Mouse (Mus musculus) spleen, adult 18-20 months (tissue): ENCODE results near the gene Add3.

ENCODE experiments used
- DNase-seq, 2 experiments: peaks; one replicate each; pipeline ENCODE4 v3.0.0; 2022; ENCODE audit warnings: mixed read lengths in 2 of 2

The Add3 gene

DNA sequence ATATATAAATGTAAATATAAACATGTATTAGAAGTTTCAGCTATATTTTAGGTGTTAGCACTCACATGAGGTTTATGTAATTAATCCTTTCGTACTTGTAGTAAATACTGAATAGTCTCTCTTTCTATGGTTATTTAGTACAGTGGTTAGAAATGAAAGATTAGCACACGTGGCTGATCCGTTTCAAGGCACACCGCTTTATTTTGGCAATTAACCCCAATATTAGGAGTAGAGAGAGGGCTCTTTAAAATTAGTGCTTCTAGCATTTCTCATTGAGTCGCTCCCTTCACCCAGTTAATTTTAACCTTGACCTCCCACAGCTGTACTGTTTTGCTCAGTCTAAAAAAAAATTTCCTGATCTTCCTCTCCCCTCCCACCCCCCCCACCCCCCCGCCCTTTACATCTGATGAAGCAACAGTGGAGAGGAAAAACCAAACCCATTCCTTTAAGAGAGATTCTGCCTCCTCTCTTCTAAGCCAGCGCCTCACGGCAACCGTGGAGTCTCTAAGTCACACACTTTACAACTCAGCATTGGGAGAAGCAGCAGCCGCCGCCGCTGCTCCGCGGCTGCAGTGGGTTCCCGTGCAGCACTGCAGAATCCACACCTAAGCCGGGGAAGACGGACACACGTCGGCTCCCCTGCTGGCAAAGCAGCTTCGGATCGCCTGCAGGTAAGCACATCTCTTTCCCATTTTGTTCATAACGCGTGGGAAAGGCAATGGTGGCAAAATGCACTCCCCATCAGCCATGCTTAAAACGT, at the start of gene Add3:
TSS of gene Add3 (plus strand) at position 400 of the 760 bp plus-strand sequence.
- DNase-seq, result peak; percentile 36 to 49

DNA sequence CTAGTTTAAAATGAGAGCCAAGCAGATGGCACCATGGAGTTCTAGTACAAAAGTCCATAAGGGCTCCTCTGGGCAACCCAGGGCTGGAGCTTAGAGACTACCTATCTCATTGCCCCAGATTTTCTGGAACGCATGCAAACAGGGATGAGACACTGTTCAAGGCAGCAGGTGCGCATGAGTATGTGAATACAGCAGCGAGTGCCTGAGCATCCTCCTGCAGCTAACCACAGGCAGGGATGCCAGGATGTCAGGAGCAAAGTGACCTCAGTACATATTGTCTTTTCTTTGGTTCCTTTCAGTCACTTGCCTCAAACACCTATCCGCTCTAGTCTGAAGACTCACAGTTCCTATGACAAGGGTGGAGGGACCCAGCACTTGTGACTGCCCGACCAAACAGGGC, 49.6 kb upstream of the Add3 start:
- no peak for DNase-seq

DNA sequence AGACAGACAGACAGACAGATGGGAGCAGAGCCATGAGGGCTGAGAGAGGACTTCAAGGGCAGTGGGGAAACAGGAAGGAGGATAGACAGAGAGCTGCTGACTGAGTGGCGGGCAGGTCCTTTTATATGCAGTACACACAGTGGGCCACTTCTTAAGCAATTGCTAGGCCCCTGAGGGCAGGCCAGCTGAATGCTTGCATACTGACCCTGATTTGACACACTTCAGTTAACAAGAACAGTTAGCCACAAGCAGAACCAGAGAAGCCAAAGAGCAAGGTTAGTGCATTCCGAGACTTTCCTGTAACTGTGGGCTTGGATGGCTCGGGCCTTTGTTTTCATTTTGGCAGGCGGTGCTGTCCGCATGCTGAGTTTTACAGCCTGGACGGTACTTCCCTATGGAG, 48.0 kb upstream of the Add3 start:
- DNase-seq, result no peak

DNA sequence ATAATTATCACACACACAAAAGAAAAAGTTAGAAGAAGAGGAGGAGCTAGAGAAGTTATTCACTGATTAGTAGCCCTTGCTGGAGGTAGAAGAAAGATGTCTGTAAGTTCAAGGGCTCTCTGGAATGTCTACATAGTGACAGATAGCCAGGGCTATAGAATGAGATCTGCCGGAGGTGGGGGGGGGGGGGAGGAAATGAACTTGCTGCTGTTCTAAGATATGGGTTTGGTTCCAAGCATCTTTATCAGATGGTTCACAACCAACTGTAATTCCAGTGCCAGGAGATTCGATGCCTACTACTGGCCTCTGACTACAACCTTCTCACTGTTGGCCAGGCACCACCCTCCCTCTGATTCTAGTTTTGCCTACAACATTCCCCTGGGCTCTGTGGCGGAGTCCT, 46.9 kb upstream of the Add3 start:
- DNase-seq, result no peak

DNA sequence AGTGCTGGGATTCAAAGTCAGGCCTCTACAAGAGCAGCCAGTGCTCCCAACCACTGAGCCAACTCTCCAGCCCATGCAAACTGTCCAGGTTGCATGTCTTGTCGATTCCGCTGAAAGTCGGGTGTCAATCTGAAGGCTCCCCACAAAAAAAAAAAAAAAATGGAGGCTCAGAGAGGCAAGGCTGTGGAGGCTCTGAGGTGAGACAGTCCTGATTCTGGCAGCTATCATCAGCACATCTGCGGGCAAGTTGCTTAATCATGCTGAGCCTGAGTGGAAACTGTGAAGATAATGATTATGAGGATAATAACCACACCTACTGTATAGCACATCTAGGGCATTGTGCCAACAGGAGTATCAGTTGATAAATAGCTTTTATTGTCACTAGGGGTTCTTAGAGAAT, 45.6 kb upstream of the Add3 start:
- DNase-seq, result no peak

DNA sequence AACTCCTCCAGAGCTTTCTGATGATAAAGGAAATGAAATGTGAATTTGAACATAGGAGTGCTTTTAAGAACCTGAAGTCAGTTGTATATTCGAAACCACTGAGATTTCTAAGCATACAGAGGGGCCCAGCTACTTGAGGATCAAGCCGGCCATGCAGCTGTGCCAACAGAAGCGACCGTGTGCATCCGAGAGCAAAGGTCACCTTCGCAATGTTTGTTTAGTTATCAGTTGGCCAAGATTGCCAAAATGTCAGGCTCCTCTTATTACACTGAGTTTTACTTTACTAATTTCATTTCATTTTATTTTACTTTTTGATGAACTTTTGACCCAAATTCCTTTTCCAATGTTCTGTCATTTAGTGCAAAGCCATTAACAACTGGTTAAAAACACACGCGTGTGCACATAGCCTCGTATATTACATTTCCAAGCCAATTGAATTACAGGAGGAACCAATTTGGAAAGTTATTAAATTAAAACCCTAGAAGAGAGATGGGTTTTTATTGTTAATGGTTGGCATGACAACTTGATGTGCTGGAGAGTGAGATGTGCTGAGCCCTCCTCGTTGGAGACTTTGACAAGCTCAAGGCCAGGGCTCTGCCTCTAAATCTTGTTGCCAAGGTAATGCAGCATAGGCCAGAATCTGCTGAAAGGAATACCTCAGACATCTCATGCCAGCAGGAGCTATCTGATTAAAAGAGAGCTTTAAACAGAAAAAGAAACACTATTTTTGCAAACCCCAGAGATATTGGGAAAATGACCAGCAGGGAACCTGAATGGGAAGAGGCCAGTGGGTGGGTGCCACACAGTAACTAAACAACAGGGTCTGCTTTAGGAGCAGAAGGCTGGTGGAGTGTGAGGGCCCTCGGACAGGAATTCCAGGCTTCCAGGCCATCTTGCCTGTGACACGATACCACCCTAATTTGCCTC, 38.6 kb upstream of the Add3 start:
- DNase-seq, result no peak

DNA sequence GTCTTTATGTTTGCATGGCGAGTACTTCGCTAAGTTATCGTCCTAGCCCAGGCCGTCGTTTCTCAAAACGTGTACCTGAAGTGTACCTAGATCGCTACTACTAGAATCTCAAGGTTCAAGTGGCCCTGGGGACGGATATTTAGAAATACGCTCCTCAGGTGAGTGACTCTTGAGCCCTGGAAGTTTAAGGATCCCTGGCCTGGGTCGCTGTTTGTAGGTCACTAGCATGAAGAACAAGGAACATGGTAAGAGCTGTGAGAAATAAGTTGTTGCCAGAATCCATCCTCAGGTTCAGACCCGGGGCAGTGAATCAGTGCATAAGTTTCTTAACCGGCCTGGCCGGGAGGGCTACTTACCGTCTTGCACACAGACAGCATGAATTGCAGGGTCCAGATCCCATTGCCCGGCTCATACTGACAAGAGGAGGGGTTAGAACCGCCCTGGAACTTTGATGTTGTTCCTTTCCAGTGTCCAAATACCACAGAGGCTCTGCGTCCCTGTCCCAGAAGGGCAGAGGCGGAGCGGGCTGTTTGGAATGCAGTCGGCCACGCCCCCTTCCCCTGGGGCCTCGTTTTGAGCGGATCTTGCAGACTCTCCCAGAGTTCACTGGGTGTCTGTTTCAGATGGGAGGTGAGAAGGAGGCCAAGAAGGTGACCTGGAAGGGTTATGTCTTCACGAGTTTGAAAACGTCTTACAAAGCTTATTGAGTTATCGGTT, 34.7 kb upstream of the Add3 start:
- DNase-seq, result no peak

DNA sequence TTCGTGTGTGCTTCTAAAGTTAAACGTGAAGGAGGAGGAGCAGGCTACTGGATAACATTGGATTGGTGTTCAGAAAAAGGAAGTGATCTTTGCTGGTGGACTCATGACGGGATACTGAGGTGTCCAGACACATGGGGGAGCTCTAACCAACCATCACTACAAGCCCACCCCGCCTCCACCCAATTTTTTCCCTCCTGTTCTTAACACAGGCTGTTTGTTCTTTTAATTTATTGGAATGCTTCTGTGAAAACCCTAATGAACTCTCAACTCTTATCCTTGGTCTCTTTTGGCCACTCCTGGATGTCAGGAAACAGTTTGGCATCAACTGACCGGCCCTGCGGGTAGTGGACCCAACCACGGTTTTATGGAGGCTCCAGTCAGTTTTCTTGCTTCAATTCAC, 33.3 kb upstream of the Add3 start:
- peak; percentile 31 to 53 for DNase-seq

DNA sequence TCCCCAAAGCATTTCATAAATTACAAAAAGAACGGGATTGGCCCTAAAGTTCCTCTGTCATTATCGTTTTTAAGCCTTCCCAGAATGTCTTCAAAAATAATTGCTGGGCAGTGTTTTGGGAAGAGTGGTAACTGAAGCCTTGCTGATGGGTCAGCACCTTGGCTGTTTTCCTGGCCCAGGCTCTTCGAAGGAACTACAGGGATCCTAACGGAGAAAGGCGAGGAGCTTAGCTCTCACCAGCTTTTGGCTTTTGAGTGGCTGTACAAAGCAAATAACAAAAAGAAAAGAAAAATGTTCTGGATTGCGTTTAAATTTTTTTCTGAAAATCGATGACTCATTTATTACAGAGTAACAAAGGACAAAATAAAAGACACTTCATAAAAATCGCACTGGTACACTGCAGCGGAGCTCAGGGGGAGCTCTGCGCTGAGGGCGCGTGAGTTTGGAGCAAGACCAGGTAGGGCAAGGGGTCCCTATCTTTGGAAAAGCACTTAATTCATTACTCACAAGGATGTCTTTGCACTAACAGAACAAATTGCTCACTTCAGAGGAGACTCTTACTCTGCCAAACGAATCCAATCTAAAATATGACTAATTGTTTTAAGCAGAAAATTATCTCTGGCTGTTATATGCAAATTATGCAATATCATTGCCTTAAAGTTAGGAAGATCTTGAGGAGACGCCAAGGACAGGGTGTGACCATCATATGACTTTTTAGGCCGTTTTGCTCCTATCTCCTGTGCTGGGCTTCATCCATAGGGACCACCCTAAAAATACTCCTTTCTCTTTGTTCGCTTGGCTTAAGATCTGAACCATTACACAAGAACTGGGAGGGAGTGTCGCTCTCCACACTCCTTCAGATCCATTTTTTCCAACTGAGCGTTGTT, 32.6 kb upstream of the Add3 start:
- DNase-seq, result no peak

DNA sequence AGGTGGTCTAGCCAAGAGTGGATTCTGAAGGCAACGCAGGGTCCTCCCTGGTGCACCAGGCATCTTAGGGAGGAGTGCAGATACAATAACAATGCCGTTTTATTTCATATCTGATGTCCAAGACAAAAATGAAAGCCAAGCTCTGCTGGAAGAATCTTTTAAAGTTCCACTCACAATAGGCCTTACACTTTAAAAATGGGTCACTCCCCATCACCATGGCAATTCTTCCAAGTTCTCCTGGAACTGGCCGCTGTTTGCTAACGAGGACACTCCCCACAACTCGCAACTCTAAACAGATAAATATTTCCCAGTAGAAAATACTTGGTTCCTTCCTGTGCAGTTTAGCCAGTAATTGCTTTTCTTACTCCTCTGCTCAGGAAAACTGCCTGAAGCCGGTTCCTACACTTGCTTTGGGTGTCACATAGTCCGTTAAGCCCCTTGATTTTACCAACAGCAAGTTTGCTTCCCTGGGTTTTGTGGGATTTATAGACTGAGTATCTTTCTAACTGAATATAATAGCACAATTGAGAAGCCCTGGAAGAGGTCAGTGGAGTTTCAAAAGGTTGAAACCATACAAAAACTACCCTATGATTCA, 28.1 kb upstream of the Add3 start:
- DNase-seq, result no peak

DNA sequence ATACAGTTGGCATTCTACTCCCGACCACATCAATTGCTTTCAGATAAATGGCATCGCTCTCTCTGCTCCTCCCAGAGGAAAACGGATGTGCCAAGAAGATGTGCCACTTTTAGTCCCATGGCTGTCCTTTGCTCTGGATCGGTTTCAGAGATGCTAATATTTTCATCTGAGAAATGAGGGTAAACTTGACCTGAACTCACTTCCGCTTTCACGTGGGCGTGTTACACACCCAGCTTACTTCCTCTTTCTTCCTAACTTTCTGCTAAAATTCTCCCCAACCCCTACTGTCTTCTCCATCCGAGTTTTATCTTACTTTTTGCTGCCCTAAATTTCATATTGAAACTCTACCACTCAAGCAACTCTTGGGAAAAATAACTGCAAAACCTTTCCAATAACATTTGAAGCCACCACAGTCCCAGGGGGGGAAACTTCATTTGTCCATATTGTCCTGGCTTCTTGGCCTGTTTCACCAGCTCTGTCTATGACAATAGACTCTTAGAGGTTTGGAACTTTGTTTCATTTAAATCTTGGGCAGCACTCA, 20.9 kb upstream of the Add3 start:
- DNase-seq, result peak; percentile 21 to 52

DNA sequence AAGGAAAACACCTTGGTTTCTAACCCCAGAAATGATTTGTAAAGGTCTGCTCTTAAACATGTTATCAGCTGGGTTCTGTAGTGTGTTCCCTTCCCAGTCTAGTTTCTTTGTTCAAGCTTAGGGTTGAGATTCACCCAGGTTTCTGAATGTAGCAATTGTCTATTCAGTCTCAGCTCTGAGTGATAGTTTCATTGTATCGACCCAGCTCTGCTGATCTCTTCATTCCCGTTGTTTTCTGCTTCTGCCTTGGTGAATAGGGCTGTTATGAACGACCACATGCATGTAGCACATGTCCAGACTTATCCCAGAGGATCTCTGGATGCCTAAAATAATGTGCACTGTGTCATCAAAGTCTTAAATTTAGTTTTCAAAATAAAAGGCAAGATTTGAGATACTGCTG, 19.8 kb upstream of the Add3 start:
- DNase-seq, result no peak

DNA sequence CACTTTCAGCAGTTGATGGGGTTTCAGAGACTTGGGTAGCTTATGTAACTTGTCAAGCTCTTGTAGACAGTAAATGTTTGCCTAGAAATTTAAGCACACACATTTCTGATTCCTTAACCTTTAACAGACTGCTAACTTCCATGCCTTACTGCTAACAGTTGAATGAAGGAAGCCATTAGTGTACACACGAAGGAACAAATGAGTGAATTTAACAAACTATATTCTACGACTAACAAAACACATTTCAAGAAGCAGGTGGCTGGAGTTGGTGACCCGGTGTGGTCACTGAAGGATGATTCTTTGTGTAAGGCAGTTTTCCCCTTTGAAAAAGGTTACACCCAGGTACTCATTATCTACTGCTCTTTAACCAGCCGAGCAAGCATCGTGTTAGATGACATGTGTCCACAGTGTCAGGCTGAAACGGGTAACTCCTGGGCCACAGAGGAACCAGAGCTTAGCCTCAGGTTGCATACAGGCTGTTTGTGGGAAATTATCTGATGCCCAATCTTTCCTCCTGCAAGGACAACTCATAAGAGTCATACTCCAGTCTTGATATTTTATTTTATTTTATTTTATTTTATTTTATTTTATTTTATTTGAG, 17.5 kb upstream of the Add3 start:
- no peak for DNase-seq

DNA sequence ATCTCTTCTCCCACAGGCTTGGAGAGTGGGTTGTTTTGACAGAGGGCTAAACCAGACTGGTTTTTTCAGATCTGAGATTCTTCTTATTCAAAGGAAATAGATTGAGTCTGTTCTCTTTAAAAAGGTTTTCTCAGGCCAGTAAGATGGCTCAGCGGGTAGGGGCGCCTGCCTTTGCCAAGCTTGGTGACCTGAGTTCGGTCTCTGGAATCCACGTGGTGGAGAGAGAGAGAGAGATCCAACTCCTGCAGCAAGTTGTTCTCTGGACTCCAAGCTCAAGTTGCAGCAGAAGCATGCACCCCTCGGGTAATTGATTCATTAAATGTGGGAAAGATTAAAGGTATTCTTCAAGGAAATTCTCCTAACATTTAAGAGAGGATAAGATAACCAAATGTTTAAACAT, 16.9 kb upstream of the Add3 start:
- no peak for DNase-seq

DNA sequence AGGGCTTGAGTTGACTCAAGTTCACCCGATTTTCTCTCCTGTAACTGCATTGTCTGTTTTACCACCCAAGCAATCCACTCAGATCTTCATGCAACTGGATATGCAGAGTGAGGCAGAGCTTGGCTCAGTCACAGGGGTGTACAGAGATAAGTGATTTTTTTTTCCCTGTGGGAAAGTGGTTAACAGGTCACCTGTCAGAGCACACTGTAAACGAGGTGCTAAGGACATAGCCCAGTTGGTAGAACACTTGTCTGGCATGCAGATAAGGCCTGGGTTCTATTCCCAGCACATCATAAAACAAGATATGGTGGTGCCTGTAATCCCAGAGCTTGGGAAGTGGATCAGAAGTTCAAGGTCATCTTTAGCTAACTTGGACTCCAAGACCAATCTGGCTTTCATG, 14.6 kb upstream of the Add3 start:
- no peak for DNase-seq

DNA sequence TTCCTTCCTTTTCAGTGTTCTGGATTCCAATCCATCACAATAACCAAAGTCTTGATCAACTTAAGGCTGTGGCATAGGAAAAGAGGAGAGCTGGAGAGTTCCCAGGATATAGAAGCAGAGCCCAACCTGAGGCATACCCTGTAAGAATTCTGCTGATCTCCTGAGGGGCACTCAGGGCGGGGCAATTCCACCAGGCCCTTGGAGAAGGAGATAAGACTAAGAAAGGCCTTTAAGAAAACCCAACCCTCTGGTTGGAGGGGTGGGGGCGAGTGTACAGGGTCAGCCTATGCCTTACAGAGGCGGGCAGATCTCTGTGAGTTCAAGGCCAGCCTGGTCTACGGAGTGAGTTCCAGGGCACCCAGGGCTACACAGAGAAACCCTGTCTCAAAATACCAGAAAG, 13.7 kb upstream of the Add3 start:
- DNase-seq, result no peak

DNA sequence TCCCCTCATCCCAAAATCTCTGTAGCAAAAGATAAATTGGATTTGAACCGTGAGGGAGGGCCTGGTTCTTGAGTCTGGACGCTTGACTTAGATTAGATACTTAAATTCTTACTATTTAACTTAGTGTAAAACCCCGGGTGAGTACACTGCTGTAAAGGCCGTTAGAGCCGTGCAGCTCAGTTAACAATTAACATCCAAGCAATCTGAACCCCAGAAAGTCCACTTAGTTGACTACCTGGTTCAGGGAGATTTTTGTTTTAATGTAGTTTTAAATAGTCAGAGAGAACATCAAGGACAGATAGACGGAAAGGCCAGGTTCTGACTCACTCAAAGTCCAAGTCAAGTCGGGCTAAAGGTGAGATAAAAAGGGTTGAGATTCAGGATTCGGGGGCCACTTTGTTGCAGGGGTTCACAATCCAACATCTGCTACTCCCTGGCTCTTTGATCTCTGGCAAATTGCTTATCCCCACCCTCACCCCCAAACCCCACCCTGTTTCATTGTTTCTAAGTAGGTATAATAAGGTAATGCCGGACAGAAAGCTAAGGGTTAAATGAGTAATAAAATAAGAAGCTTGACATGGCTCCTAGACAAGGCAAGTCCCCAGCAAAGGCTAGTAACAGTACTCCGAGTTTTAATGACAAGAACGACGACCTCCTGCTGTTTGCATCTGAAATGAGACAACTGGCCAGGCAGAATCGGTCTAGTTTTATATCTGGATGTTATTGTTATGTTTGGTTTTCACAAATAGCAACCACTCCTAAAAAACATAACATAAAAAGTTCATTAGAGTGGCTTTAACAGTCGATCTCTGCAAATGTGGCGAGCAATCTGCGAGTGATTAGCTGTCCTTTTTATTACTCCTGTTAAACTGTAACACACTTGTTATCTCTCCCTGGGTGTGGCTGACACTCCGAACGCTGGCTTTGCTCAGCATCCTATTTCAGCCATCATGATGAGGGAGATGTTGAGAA, 12.6 kb upstream of the Add3 start:
- DNase-seq, result no peak

DNA sequence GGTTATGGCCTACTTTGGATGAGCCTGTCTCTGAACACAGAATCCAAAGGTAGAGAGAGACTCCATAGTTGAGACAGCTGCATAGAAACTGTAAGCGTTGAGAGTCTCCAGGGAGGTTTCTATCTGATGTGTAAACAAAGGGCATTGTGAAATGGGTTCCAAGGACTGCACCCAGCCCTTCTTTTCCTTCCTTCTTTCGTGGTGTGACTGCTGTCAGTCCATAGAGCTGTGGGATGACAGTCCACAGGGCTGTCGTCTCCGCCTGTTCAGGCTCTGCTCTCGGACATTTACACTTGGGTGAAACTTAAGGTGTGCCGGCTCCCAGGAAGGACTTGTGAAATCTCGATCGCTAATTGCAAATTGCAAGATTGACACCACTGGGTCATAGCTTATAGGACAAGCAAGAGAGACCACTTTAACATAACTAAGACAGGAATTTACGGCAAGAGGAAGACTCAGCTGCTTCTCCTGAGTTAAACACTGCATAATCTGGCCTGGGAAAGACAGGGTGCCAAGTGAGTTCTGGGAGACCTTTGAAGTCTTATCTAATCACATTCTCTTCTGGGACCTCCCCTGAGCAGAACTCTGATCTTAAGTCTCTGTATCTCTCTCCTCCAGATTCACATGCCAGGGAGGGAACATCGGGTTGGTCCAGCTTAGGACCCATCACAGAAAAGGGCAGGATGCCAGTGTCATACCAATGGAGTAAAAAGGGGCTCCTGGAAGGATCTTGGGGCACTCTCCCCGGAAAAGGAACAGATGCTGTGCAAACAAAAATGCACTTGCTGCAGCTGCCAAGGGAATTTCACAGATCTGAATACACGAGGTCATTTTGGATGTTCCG, 11.5 kb upstream of the Add3 start:
- DNase-seq, result no peak
